Mouse (Mus musculus) T-helper 2 cell (primary cell): ENCODE results near the gene Cd28.

Source experiments
- in situ Hi-C: fragments of 300-600 bp; cut with MboI, MseI; formaldehyde crosslinking; loops from one replicate; pipeline ENCODE4 v1.15.1; 2025; ENCODE audit warnings: high pct_unique_total_duplicates

Gene Cd28

DNA sequence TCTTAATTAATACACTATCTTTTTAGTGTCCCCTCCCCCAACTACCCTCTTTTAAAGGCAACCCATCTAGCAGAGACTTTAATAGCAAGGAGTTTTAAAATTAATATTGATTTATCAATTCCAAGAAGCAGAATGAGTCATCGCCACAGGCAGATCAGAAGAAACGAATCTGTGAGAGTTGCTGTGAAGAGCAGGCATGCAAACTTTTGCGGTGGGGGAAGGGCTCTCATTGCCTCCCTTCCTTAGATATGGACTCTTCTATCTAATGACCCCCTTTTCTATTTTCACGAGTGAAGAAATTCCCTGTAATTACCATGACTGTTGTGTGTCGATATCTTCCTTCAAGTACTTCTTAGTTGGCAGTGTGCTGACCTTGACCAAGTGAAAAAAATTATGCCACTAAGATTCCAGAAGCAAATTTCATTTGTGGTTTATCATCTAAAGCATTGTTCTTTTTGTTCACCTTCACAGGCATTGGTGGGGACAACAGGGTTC, 32.8 kb downstream of the Cd28 start:
- in situ Hi-C loops: no loop called here

DNA sequence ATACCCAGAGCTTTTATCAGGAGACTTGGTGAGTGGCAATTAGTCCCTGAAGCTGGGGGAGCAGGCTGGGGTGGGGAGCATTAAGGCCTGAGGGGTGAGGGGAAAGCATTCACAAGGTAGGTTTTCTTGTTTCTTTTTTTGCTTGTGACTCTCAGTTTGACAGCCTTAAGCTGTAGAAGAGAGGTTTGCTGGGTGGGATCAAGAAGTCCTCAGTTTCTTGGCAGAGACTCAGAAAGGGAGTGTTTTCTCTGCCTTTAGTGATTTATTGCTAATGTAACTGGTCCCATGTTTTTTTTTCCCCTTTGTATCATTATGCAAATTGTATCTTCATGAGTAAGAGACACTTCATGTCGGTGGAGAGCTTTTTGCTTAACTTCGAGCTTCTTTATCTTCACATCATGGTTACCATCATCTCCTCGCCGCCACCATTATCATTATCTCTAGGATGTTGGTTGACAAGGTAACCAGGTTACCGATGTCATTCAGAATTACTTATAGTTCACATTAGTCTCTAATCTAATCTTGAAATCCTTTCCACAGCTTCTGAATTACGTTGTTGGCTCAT, 33.7 kb downstream of the Cd28 start:
- in situ Hi-C loops: no loop called here

DNA sequence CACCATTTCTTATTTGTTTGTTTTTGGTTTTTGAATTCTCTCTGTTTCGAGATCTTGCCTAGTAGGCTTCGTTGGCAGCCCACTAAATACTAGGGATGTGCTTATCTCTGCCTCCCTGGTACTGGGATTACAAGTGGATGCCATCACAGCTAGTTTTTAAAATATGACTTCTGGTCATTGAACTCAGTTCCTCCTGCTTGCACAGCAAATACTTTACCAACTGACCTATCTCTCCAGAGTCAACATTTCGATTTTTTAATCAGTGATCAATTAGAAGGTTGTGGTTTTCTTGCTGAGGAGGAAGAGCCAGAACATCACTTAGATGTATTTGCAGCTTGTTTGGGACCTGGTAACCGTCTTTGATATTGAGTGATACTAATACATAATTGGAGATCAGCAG, 34.4 kb downstream of the Cd28 start:
- in situ Hi-C loops: no loop called here

DNA sequence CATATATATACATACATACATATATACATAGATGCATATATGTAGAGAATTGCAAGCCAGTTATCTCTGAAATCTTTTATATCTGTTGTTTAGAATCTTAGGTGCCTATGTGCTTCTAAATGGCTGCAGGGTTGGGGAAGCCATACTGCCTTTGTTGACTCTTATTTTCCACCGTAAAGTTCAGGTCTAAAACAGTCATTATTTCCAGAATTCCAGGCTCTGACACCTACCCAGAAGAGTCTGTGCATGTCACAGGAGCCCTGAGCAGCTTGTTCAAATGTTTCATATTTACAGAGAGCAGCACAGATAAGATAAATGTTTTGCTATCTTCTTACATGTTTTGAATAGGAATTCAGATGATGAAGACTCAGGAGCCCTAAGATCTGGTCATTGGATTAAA, 36.4 kb downstream of the Cd28 start:
- in situ Hi-C loops: no loop called here

DNA sequence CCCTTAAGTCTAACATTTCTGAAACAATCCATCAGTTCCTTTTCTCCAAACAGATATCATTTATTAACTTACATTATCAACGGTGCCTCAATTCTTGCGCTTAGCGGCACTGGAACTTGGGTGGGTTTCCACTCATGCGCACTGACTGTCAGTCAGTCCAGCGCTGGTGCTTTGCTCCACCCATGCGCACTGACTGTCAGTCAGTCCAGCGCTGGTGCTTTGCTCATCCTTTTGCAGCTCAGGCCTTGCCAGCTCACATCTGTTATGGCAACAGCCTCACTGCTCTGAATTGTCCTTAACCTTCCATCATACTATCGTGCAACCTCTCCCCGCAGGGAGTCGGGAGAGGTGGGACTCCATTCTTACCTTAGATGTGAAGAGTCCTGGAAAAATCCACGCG, 37.4 kb downstream of the Cd28 start:
- in situ Hi-C loops: no loop called here

DNA sequence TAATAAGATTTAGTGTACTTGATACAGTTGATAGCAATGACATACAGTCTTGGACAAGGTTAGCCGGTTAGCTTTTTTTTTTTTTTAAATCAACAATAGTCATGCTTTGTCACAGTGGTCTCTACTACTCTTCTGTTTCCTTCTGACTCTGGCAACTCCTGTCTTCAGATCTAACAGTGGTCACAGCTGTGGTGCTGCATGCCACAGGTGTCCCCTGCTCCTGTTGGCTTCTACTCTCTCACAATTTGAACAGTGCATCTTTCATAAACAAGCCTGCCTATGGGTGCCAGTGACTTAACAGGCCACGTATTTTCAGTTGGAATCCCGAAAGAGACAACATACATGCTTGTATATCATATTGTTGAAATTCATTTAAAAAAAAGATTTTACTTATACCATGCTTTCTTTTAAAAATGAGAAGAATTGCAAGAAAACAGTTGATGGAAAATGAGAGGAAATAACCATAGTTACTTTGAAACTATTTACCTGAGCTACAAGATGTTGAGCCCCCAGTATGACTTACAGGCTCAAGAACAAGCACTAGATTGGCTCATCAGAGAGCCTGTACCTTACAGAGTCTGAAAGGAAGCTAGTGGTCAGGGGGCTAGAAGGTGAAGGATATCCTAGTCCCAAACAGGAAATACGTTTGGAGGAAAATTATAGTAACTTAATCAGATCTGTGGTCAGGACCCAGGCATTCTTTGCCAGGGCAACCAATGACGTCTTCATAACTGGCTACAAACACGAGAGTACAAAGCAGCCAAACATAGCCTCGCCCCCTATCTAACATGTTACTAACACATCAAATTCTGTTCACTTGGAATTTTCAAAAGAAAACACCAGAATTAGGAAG, 39.0 kb downstream of the Cd28 start:
- in situ Hi-C loops: loop anchor here (5.0 kb wide), 1 partner anchor 147 kb away; no protein-coding TSS in a partner anchor

DNA sequence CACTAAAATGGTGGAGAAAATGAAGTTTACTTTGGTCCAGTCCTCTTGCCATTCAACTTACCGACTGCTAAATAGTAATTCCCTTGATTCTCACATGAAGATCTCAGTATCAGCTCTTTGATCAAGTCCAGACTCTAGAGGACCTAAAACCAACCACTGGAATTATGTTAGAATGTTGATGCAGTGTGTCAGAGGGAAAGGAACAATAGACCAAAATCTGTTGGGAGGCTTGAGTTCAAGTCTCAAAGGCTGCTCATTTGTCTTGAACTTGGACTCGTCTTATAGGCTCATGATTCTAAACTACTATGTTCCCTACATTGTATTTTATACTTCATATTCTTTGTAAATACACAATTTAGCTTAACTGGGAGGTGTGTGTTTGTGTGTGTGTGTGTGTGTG, 41.0 kb downstream of the Cd28 start:
- in situ Hi-C loops: loop anchor here (5.0 kb wide), 1 partner anchor 145 kb away; no protein-coding TSS in a partner anchor

DNA sequence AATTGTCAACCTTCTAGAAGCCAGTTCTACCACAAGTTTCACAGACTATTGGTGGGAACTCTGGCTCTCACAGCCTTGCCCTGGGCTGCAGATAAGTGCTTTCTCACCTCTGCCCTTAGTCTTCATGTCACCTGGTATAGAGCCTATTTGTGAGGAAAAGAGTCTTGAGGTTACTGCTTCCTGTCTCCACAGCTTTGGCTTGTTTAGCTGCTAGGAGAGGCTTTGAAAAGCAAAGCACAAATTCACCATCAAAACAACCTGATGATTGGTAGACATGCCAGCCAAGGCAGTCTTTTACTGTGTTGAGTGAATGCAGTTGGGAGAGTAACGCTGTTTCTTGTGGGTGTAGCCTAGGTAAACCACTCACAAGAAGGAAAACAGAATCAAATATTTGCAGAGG, 41.6 kb downstream of the Cd28 start:
- in situ Hi-C loops: loop anchor here (5.0 kb wide), 1 partner anchor 144 kb away; no protein-coding TSS in a partner anchor

DNA sequence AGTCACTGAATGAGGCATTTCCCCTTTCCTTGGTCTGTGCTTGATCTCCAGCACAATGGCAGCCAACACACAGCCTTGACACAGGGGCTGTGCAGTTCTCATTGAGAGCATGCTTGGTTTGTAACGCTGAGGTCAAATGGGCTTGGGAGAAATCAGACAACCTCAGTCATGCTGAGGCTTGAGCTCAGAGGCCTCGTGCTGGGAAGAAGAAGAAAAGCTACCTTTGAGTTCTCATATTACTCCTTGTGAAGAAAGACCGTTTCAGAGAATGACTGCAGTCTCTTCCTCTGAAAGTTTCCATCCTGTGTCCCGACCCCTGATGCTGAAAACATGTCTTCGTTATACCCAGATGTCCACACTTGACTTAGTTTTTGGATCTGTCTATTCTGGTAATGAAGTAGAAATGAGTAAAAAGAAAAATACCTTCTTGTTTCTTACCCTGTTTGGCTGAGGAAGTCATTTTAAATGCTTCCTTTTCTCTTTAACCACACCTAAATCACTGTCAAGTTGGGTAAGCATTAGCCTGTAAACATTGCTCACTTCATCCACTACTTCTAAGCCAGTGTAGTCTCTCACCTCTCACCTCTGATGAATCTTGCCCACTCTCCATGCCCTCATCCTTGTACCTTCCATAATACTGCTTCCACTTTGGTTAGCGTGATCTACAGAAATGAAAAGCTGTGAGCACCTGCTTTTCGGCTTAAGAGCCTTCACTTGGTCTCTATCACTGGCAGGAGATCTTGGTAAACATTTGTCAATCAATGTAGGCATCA, 43.1 kb downstream of the Cd28 start:
- in situ Hi-C loops: loop anchor here (5.0 kb wide), 1 partner anchor 143 kb away; no protein-coding TSS in a partner anchor

DNA sequence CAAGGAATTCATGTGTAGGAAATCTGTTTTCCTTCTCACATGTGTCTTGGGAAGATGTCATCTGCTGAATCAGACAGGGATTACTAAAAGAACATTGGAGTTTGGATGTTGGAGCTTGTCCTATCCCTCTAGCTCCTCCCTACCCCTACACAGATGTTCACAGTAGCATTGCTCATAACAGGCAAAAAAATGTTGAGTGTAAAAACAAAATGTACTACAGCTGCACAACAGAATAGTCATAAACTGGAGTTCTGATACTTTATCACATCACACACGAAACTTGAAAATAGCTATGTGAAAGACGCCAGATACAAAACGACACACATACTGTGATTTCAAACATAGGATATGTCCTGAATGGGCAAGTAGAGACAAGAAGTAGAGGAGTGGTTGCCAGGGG, 43.9 kb downstream of the Cd28 start:
- in situ Hi-C loops: no loop called here

DNA sequence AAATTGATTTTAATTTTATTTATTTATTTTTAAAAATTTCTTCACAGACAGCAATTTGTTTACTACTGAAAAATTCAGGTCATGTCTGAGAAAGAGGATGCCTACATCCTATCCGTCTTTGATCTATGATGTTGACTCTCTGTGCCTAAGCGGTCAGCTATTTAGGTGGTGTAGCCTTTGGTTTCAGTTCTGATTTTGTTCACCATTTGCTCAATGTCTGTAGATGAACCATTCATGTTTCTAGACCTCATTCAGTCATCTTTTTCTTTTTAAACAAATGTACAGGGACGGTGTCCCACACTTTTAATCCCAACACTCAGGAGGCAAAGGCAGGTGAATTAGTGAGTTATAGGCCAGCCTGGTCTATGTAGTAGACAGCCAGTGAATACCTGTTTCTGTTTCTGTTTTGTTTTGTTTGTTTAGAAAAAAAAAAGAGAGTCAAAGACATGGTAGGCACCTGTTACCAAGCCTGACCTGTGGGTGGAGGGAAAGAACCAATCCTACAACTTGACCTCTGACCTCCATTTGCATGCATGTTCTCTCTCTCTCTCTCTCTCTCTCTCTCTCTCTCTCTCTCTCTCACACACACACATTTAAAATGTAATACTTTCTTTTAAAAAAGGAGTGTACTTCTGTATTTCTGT, 45.0 kb downstream of the Cd28 start:
- in situ Hi-C loops: no loop called here

DNA sequence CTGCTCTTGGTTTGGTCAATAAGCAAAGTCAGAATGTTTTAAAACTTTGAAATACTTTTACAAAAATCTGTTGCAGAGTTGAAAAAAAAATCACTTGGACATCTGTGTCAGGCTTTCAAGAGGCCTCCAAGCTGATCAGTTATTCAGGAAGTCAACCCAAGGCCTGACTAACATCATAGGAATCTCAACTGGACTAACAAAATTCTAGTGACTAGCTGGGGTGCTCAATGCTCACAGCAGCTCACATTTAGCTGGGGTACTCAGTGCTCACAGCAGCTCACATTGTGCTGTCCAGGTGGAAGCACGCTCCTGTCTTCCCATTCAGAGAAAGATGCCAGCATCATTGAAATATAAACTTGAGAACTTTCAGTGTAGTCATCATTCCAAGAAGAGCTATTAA, 45.9 kb downstream of the Cd28 start:
- in situ Hi-C loops: no loop called here

DNA sequence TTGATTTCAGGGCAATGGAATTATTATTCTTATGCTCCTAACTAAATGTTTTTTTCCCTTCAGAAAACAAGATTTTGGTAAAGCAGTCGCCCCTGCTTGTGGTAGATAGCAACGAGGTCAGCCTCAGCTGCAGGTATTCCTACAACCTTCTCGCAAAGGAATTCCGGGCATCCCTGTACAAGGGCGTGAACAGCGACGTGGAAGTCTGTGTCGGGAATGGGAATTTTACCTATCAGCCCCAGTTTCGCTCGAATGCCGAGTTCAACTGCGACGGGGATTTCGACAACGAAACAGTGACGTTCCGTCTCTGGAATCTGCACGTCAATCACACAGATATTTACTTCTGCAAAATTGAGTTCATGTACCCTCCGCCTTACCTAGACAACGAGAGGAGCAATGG, 46.3 kb downstream of the Cd28 start:
- in situ Hi-C loops: no loop called here

DNA sequence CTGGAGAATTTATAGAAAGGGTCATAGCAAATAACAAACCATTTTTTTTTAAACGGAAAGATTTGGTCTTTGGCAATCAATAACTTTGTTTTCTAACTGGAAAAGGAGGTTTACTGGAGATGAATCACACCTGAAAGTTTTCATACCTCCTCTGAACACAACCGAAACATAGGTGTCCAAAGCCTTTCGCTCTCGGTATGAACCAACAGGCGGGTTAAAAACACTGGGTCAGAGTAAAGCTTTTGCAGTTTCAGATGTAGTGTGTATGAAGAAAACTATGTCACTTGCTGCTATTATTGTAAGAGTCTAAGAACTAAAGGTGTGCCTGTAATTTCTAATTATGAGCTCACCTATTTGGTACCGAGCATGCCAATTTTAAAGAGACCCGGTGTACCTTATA, 55.2 kb downstream of the Cd28 start:
- in situ Hi-C loops: no loop called here

DNA sequence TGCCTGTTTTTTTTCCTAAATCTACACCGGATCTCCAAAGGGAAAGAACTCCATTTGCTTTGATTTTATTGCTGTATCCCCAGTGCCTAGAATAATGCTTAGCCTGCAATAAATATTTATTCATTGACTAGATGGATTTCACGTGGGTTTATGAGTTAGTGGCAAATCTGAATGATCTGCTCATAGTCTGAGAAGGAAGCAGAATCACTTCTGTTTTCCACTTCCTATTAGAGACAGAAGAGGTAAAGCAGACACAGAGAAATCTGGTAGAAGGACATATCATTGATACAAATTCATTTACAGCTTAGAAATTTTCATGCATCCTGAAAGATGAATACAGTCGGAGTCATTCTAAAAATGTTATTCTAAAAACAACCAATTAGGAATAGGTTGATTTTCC, 56.6 kb downstream of the Cd28 start:
- in situ Hi-C loops: no loop called here

DNA sequence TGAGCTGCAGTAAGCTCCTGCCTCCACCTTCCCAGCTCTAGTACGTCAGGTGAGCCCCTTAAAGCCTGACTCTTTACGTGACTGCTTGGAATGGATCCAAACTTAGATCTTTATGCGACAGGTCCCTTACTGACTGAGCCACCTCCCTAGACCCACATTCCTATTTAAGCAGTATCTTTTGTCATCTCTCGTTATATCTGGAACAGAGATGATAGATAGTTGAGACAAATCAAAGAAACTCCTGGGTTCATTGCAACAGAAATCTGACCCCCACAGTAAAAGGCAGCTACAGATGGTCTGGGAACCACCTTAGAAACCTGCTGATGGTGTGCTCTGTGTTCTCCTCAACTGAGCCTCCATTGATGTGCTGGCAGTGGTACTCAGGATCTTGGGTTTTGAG, 59.6 kb downstream of the Cd28 start:
- in situ Hi-C loops: no loop called here

DNA sequence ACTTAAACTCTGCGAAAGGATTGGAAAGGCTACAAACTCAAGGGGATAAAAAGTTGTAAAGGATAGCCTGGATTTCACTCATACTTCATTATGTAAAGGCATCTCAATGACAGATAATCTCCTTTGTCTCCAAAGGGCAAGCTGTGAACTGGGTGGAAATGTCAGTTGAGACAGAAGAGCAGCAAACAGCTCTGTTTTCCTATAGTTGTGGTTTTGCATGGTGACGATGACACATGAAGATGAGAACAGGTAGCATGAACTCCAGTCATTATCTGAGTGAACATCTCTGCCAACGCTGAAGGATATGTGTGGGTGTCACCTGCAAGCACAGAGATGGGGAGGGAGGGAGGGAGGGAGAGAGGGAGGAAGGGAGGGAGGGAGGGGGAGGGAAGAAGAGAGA, 60.3 kb downstream of the Cd28 start:
- in situ Hi-C loops: no loop called here

DNA sequence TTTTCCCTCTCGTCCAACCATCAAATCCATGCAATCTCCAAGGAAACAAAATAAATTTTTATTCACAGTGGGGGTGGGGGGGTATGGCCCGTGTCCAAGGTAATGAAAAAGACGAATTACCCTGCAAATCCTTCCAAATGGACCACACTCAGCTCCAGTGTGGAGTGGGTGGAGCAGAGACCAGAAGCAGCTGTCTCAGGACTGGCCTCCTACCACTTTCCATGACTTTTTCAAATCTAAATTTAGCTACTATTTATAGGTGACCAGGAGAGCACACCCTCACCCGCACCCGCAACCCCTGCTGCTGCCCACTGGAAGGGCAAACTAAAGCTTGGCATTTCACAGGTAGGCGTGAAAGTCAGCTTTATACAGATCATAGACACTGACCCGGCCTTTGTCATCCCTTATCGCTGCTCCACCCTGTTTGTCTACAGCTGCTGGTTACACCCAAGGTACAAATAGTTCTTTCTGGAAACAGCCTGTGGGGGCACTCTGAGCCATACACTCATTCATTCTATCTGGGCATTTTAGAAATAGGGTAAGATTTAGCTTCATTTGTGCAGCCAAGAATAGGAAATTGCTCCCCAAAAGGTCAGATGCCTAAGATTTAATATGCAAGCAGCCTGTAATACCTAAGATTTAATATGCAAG, 62.0 kb downstream of the Cd28 start:
- in situ Hi-C loops: no loop called here

DNA sequence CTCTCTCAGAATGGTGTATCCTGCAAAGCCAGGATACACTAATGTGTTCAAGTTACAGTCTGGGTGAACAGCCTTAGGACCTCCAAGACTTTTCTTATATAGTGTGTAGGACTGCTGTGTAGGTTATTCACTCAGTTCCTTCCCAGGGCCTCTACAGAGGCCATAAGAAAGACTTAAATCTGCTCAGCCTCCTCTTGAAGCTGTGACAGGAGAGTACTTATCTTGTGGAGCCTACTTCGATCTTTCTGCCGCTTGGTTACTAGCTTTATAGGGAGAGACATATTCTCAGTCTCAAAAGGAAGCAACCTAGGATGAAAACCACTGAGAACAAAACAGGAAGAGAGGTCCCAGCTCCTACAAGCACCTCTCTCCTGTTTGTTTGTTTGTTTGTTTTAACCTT, 62.6 kb downstream of the Cd28 start:
- in situ Hi-C loops: no loop called here

DNA sequence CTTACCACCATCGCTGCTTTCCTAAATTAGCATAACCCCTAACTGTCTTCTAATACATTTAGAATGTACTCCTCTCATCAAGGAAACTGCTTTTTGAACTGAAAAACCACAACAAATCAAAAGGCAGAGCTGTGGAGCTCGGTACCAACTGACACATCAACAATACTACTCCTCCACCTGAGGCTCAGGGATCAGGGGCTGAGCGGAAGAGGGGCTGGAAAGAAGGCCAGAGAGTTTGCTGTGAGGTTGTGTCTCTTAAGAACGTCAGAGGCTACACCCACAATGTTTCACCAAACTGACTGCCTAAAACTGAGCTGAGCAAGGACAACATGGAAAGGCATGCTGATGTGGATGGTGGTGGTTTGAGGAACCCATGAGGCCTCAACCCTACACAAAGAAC, 65.1 kb downstream of the Cd28 start:
- in situ Hi-C loops: no loop called here

DNA sequence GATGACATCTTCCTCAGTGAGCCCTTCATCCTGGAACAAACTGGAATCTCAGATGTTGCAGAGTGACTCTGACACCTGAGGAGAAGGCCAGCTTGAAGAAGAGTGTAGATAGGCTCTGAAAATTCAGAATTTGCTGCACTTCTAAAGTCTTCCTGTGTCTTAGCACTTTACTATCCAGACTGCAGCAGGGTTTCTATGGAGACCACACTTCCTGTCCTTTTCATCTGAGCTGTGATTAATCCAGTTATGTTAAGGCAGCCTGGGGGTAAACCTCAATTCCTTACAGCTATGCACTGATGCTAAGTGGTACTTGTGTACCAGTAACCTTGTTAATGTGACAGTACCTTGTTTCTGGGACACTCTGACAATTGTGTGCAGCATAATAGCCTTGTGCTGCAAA, 77.1 kb downstream of the Cd28 start:
- in situ Hi-C loops: no loop called here
